Mouse (Mus musculus): ENCODE data around the gene Slc34a3.
A peak's percentile ranks its signal among the peaks of the same experiment; 100 is the strongest.

GRCm38 (mm10) chr2:25186575-25186930 lies 47.6 kb downstream of the Slc34a3 start:
- TF ChIP-seq CTCF (conservative IDR thresholded peaks at IDR 0.05 in 1 of 2, IDR thresholded peaks at IDR 0.05 in 1 of 2; ENCODE audit: low read depth in 2 of 2, low read length in 2 of 2) (no peak), IRF4 (IDR thresholded peaks at IDR 0.05; ENCODE audit: low read depth, low read length) (no peak), CHD1 (IDR thresholded peaks at IDR 0.05; ENCODE audit: low read depth, low read length) (0 out of 2 replicates have a peak, but pooled peaks have one; percentile 25), TCF12 (IDR thresholded peaks at IDR 0.05; ENCODE audit: low read depth, low read length) (no peak), POLR2A (IDR thresholded peaks at IDR 0.05; ENCODE audit: low read depth, low read length) (no peak), ZC3H11A (IDR thresholded peaks at IDR 0.05; ENCODE audit: low read depth, low read length) (no peak), EP300 (IDR thresholded peaks at IDR 0.05; ENCODE audit: low read length) (no peak), USF1 (IDR thresholded peaks at IDR 0.05; ENCODE audit: low read depth, low read length) (no peak), MAFK (IDR thresholded peaks at IDR 0.05; ENCODE audit: insufficient replicate concordance, low read length) (no peak), MEF2A (IDR thresholded peaks at IDR 0.05; ENCODE audit: borderline replicate concordance, low read depth, low read length) (no peak), ZKSCAN1 (IDR thresholded peaks at IDR 0.05; ENCODE audit: borderline replicate concordance, low read depth, low read length) (no peak)

All from CH12.LX (cell line).